8 mouse cellular contexts compared by ENCODE assay signal in the genomic region with DNA sequence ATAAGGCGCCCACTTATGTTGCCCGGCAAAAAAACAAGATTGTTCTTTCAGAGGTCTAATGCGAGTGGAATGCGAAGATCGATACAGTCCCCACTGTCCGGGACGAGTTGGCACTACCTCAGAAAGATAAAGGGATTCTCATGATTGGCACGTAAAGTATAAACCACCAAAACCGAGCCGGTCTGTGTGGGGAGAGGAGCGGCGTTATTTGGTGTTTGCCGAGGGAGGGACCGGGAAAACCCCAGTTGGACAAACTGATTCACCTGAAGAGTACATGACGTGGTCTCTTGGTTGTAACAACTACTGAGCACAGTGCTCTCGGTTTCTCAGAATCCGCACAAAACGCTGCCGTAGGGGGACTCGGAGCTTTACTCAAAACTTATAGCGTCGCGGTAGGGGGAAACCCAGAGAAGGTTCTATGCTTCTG. TPM values are rescaled to one million over a fixed set of nuclear protein-coding genes. Genes with fewer than 3 reads are reported as not detected.
DNase-seq lines count a peak whose midpoint lies in the region; ATAC-seq lines count a peak whose summit lies in the region.

No protein-coding gene starts in this region.

- H3K4me3 ChIP-seq in megakaryocyte, embryonic 14.5 days (replicated peaks) = peak overlapping the region; percentile 98
- peak overlapping the region; percentile 62 for H3K4me3 ChIP-seq in embryonic facial prominence, embryonic 13.5 days
- peak overlapping the region; percentile 73 for H3K4me3 ChIP-seq in intestine, embryonic 16.5 days (ENCODE audit: low read length)
- peak overlapping the region; percentile 54 for H3K4me3 ChIP-seq in midbrain, embryonic 14.5 days (replicated peaks; ENCODE audit: low read depth, low read length)

- no peaks in the 10 kb centered on the region for H3K27me3 ChIP-seq in megakaryocyte, embryonic 14.5 days (replicated peaks)
- no peaks in the 10 kb centered on the region for H3K27me3 ChIP-seq in embryonic facial prominence, embryonic 13.5 days
- H3K27me3 ChIP-seq in intestine, embryonic 16.5 days (replicated peaks; ENCODE audit: control insufficient read depth, insufficient read depth, low read length) = no peaks in the 10 kb centered on the region
- H3K27me3 ChIP-seq in midbrain, embryonic 14.5 days (ENCODE audit: control insufficient read depth, insufficient read depth, low read length) = no peaks in the 10 kb centered on the region

- H3K9ac ChIP-seq in embryonic facial prominence, embryonic 13.5 days = peak overlapping the region; percentile 77
- peak overlapping the region; percentile 89 for H3K9ac ChIP-seq in intestine, embryonic 16.5 days (ENCODE audit: low read depth, low read length)
- no peak overlapping the region; the same call in 1 of the 2 replicates for H3K9ac ChIP-seq in midbrain, embryonic 14.5 days (replicated peaks; ENCODE audit: low read length)

- no peak for DNase-seq in midbrain, embryonic 14.5 days
- DNase-seq in left cerebral cortex, adult 8-10 months (ENCODE audit: low spot score in 2 of 2) = no peak
- DNase-seq in urinary bladder, adult 18-20 months (ENCODE audit: low spot score in 2 of 2) = no peak
- DNase-seq in right cerebral cortex, postnatal 14 days = no peak

- peaks cover 40% of the 10 kb centered on the region for H3K36me3 ChIP-seq in megakaryocyte, embryonic 14.5 days (replicated peaks; ENCODE audit: low read length)
- peaks cover 32% of the 10 kb centered on the region for H3K36me3 ChIP-seq in embryonic facial prominence, embryonic 13.5 days
- H3K36me3 ChIP-seq in intestine, embryonic 16.5 days (ENCODE audit: control insufficient read depth, insufficient read depth, low read length) = peaks cover 3% of the 10 kb centered on the region
- peaks cover 32% of the 10 kb centered on the region for H3K36me3 ChIP-seq in midbrain, embryonic 14.5 days (ENCODE audit: control insufficient read depth, insufficient read depth, low read length)

- under 1% methylated on average over 23 of the region's 23 CpGs for WGBS in embryonic facial prominence, embryonic 13.5 days
- under 1% methylated on average over 23 of the region's 23 CpGs for whole genome bisulfite sequencing in intestine, embryonic 16.5 days
- WGBS in midbrain, embryonic 14.5 days = 1% methylated on average over 23 of the region's 23 CpGs

- no peaks in the 10 kb centered on the region for H3K9me3 ChIP-seq in megakaryocyte, embryonic 14.5 days
- no peaks in the 10 kb centered on the region for H3K9me3 ChIP-seq in embryonic facial prominence, embryonic 13.5 days
- no peaks in the 10 kb centered on the region for H3K9me3 ChIP-seq in intestine, embryonic 16.5 days (ENCODE audit: control insufficient read depth, low read length)
- no peaks in the 10 kb centered on the region for H3K9me3 ChIP-seq in midbrain, embryonic 14.5 days (ENCODE audit: control insufficient read depth, low read length)

- no peak for ATAC-seq in megakaryocyte, adult 5-6 weeks (ENCODE audit: poor library complexity, severe bottlenecking)
- no peak for ATAC-seq in embryonic facial prominence, embryonic 13.5 days (ENCODE audit: insufficient number of reproducible peaks, insufficient read depth, low FRiP score, low TSS enrichment, low read depth)
- no peak for ATAC-seq in intestine, embryonic 16.5 days
- ATAC-seq in midbrain, embryonic 14.5 days (ENCODE audit: low FRiP score, low TSS enrichment) = no peak

- peaks cover 59% of the 10 kb centered on the region for H3K4me1 ChIP-seq in megakaryocyte, embryonic 14.5 days
- H3K4me1 ChIP-seq in embryonic facial prominence, embryonic 13.5 days = peaks cover 45% of the 10 kb centered on the region
- peaks cover 52% of the 10 kb centered on the region for H3K4me1 ChIP-seq in intestine, embryonic 16.5 days (ENCODE audit: control insufficient read depth, insufficient read depth, low read length)
- H3K4me1 ChIP-seq in midbrain, embryonic 14.5 days (ENCODE audit: control insufficient read depth, insufficient read depth, low read length) = peaks cover 23% of the 10 kb centered on the region

- H3K27ac ChIP-seq in embryonic facial prominence, embryonic 13.5 days = peak overlapping the region; percentile 96; the same call in 1 of the 2 replicates
- H3K27ac ChIP-seq in intestine, embryonic 16.5 days (ENCODE audit: low read length) = peak overlapping the region; percentile 99
- no peak overlapping the region for H3K27ac ChIP-seq in midbrain, embryonic 14.5 days (replicated peaks; ENCODE audit: low read depth, low read length)

- H3K4me2 ChIP-seq in embryonic facial prominence, embryonic 13.5 days = peak overlapping the region; percentile 77
- peak overlapping the region; percentile 94 for H3K4me2 ChIP-seq in intestine, embryonic 16.5 days (ENCODE audit: low read depth, low read length)
- H3K4me2 ChIP-seq in midbrain, embryonic 14.5 days (ENCODE audit: low read length) = peak overlapping the region; percentile 70

RNA-seq across cellular contexts. Expression of gene Tlcd1, which starts 0.4 kb away (rescaled TPM):
- polyA plus RNA-seq in megakaryocyte, embryonic 14.5 days (2012; ENCODE audit: insufficient read depth, low replicate concordance) = 35.9 and 67.9 TPM in 2 replicates
- 0.76 and 2.8 TPM in 2 replicates for total RNA-seq in megakaryocyte, adult 5-6 weeks (2015)
- total RNA-seq in megakaryocyte, adult 5-6 weeks (2017) = 1.0 and 1.3 TPM in 2 replicates
- 15.4 and 17.2 TPM in 2 replicates for polyA plus RNA-seq in embryonic facial prominence, embryonic 13.5 days (2015; fragmentation: Nextera tagmentation; extraction: Ambion mirVana)
- 39.5 and 44.2 TPM in 2 replicates for polyA plus RNA-seq in intestine, embryonic 16.5 days (2015; fragmentation: Nextera tagmentation; extraction: Ambion mirVana)
- 6.4 and 6.9 TPM in 2 replicates for polyA plus RNA-seq in midbrain, embryonic 14.5 days (2014; fragmentation: Nextera tagmentation; extraction: Ambion mirVana)
- 10 to 100 TPM; 24.8 to 34.9 (median 28.4) TPM for total RNA-seq in left cerebral cortex, adult 8-10 months (2022)

RNA-seq across cellular contexts. Expression of gene Nek8, which starts 0.4 kb away (rescaled TPM):
- polyA plus RNA-seq in megakaryocyte, embryonic 14.5 days (2012; ENCODE audit: insufficient read depth, low replicate concordance) = 1.3 and 2.2 TPM in 2 replicates
- 2.4 and 8.6 TPM in 2 replicates for total RNA-seq in megakaryocyte, adult 5-6 weeks (2015)
- 2.1 and 6.9 TPM in 2 replicates for total RNA-seq in megakaryocyte, adult 5-6 weeks (2017)
- 17.4 and 18.1 TPM in 2 replicates for polyA plus RNA-seq in embryonic facial prominence, embryonic 13.5 days (2015; fragmentation: Nextera tagmentation; extraction: Ambion mirVana)
- 14.9 and 17.1 TPM in 2 replicates for polyA plus RNA-seq in intestine, embryonic 16.5 days (2015; fragmentation: Nextera tagmentation; extraction: Ambion mirVana)
- 3.9 and 4.2 TPM in 2 replicates for polyA plus RNA-seq in midbrain, embryonic 14.5 days (2014; fragmentation: Nextera tagmentation; extraction: Ambion mirVana)
- 1 to 10 TPM; 2.0 to 4.3 (median 2.8) TPM for total RNA-seq in left cerebral cortex, adult 8-10 months (2022)

RNA-seq across cellular contexts. Expression of gene Rpl23a, which starts 6.5 kb away (rescaled TPM):
- polyA plus RNA-seq in megakaryocyte, embryonic 14.5 days (2012; ENCODE audit: insufficient read depth, low replicate concordance) = 151 and 1,521 TPM in 2 replicates
- total RNA-seq in megakaryocyte, adult 5-6 weeks (2015) = 2,467 and 2,664 TPM in 2 replicates
- 2,641 and 2,675 TPM in 2 replicates for total RNA-seq in megakaryocyte, adult 5-6 weeks (2017)
- 1,597 and 1,678 TPM in 2 replicates for polyA plus RNA-seq in embryonic facial prominence, embryonic 13.5 days (2015; fragmentation: Nextera tagmentation; extraction: Ambion mirVana)
- polyA plus RNA-seq in intestine, embryonic 16.5 days (2015; fragmentation: Nextera tagmentation; extraction: Ambion mirVana) = 1,166 and 1,241 TPM in 2 replicates
- polyA plus RNA-seq in midbrain, embryonic 14.5 days (2014; fragmentation: Nextera tagmentation; extraction: Ambion mirVana) = 977 and 1,164 TPM in 2 replicates
- total RNA-seq in left cerebral cortex, adult 8-10 months (2022) = 100 to 1,000 TPM; 678 to 790 (median 743) TPM

RNA-seq across cellular contexts. Expression of gene Rab34, which starts 11.3 kb away (rescaled TPM):
- 4.5 TPM in 1 of 2 replicates, not detected in the other for polyA plus RNA-seq in megakaryocyte, embryonic 14.5 days (2012; ENCODE audit: insufficient read depth, low replicate concordance)
- total RNA-seq in megakaryocyte, adult 5-6 weeks (2015) = not detected in 2 replicates
- 1.3 TPM in 1 of 2 replicates, not detected in the other for total RNA-seq in megakaryocyte, adult 5-6 weeks (2017)
- 172 and 188 TPM in 2 replicates for polyA plus RNA-seq in embryonic facial prominence, embryonic 13.5 days (2015; fragmentation: Nextera tagmentation; extraction: Ambion mirVana)
- 71.0 and 73.4 TPM in 2 replicates for polyA plus RNA-seq in intestine, embryonic 16.5 days (2015; fragmentation: Nextera tagmentation; extraction: Ambion mirVana)
- 51.7 and 53.3 TPM in 2 replicates for polyA plus RNA-seq in midbrain, embryonic 14.5 days (2014; fragmentation: Nextera tagmentation; extraction: Ambion mirVana)
- 10 to 100 TPM; 23.9 to 29.6 (median 26.2) TPM for total RNA-seq in left cerebral cortex, adult 8-10 months (2022)

RNA-seq across cellular contexts. Expression of gene Traf4, which starts 11.5 kb away (rescaled TPM):
- polyA plus RNA-seq in megakaryocyte, embryonic 14.5 days (2012; ENCODE audit: insufficient read depth, low replicate concordance) = 4.8 and 6.3 TPM in 2 replicates
- 1.3 TPM in 2 replicates for total RNA-seq in megakaryocyte, adult 5-6 weeks (2015)
- total RNA-seq in megakaryocyte, adult 5-6 weeks (2017) = 0.51 and 2.2 TPM in 2 replicates
- 91.5 and 103 TPM in 2 replicates for polyA plus RNA-seq in embryonic facial prominence, embryonic 13.5 days (2015; fragmentation: Nextera tagmentation; extraction: Ambion mirVana)
- polyA plus RNA-seq in intestine, embryonic 16.5 days (2015; fragmentation: Nextera tagmentation; extraction: Ambion mirVana) = 73.9 and 79.8 TPM in 2 replicates
- polyA plus RNA-seq in midbrain, embryonic 14.5 days (2014; fragmentation: Nextera tagmentation; extraction: Ambion mirVana) = 68.4 and 103 TPM in 2 replicates
- 1 to 10 TPM; 5.9 to 9.4 (median 9.0) TPM for total RNA-seq in left cerebral cortex, adult 8-10 months (2022)
